Mouse (Mus musculus) stomach, postnatal 0 days (tissue): ENCODE results near the gene Gm21969. TPM values are rescaled to one million over a fixed set of nuclear protein-coding genes. Genes with fewer than 3 reads are reported as not detected.

Experiments
- ATAC-seq: fragments of 200-750 bp; cut with Nextera tagmentation; 2 replicates; pipeline ENCODE4 v1.8.0; 2017; ENCODE audit not compliant: low FRiP score, low TSS enrichment
- DNase-seq: peaks from one replicate; pipeline ENCODE4 v3.0.0-alpha.2; 2016; ENCODE audit warnings: low spot score
- H3K27ac ChIP-seq: fragments of 300-500 bp; sonication (generic); replicated peaks from 2 replicates; pipeline ENCODE4 v1.5.1; 2014; ENCODE audit warnings: mild to moderate bottlenecking, control low read depth
- H3K27me3 ChIP-seq: fragments of 300-500 bp; sonication (generic); 2 replicates; pipeline ENCODE4 v1.6.1; 2014; ENCODE audit warnings: low read length; ENCODE audit not compliant: control insufficient read depth, insufficient read depth
- H3K36me3 ChIP-seq: fragments of 300-500 bp; sonication (generic); 2 replicates; pipeline ENCODE4 v1.6.1; 2014; ENCODE audit warnings: low read length, mixed read lengths; ENCODE audit not compliant: control insufficient read depth, insufficient read depth
- H3K4me1 ChIP-seq: fragments of 300-500 bp; sonication (generic); replicated peaks from 2 replicates; pipeline ENCODE4 v1.6.1; 2014; ENCODE audit warnings: antibody characterized with exemption; ENCODE audit not compliant: control insufficient read depth, insufficient read depth
- H3K4me2 ChIP-seq: fragments of 300-500 bp; sonication (generic); replicated peaks from 2 replicates; pipeline ENCODE4 v1.6.1; 2014; ENCODE audit warnings: low read depth, mild to moderate bottlenecking, control low read depth, moderate library complexity
- H3K4me3 ChIP-seq: fragments of 300-500 bp; sonication (generic); 2 replicates; pipeline ENCODE4 v1.5.1; 2014; ENCODE audit warnings: low read depth, low read length, control low read depth
- H3K9ac ChIP-seq: fragments of 300-500 bp; sonication (generic); 2 replicates; pipeline ENCODE4 v1.6.1; 2014; ENCODE audit warnings: mild to moderate bottlenecking, low read length, control low read depth, mixed read lengths
- H3K9me3 ChIP-seq: fragments of 300-500 bp; sonication (generic); 2 replicates; pipeline ENCODE4 v1.6.1; 2016; ENCODE audit warnings: low read length; ENCODE audit not compliant: control insufficient read depth
- CTCF ChIP-seq: IDR thresholded peaks from 2 replicates; pipeline ENCODE4 v1.5.1; 2016; ENCODE audit warnings: antibody characterized with exemption, low read depth, mild to moderate bottlenecking, moderate library complexity
- EP300 ChIP-seq: optimal IDR thresholded peaks from 2 replicates; pipeline ENCODE3; 2016; ENCODE audit warnings: antibody characterized with exemption
- WGBS: fragments of 180-500 bp; shearing (Covaris S2); extraction: QIAGEN DNeasy Blood & Tissue Kit; methylation state at CpG from one replicate; pipeline ENCODE4 v1.1.7; 2014; 5-methylcytosine and 5-hydroxymethylcytosine counted together
- polyA plus RNA-seq: library from polyadenylated mRNA; unstranded; fragments of >200 nt; fragmentation: Nextera tagmentation; extraction: Ambion mirVana; gene quantifications from 2 replicates; pipeline ENCODE4 v1.2.1, GENCODE M21; 2015

Gm21969 gene
- polyA plus RNA-seq, 1 experiment from 2014 or later: not detected

- DNase-seq: peak; percentile 73
Measured at GRCm38 (mm10) chr4:139636373-139636772, 33.4 kb downstream of the Gm21969 start.

GRCm38 (mm10) chr4:139637847-139638246 is 34.9 kb downstream of the Gm21969 start:
- DNase-seq (peak; percentile 71), ATAC-seq (peak; percentile 79)
- 0 out of 2 replicates have a peak, but pooled peaks cover 4% of the 10 kb centered on the region for H3K4me1 ChIP-seq
- H3K27ac ChIP-seq: no peak overlapping the region
- 58% methylated on average over 9 of the region's 9 CpGs for WGBS
- TF ChIP-seq EP300: no peak
- H3K9ac ChIP-seq: no peak overlapping the region
- H3K9me3 ChIP-seq: no peaks in the 10 kb centered on the region
- H3K27me3 ChIP-seq: no peaks in the 10 kb centered on the region
- no peak overlapping the region for H3K4me3 ChIP-seq
- no peaks in the 10 kb centered on the region; the same call in 1 of the 2 replicates for H3K36me3 ChIP-seq
- H3K4me2 ChIP-seq: no peak overlapping the region

More at GRCm38 (mm10) chr4:139636373-139636772, 33.4 kb downstream of the Gm21969 start:
- H3K27ac ChIP-seq: no peak overlapping the region
- H3K4me3 ChIP-seq: no peak overlapping the region
- H3K9ac ChIP-seq: no peak overlapping the region
- ATAC-seq: no peak
- H3K4me1 ChIP-seq: no peaks in the 10 kb centered on the region
- 34% methylated on average over 7 of the region's 7 CpGs for WGBS
- H3K27me3 ChIP-seq: no peaks in the 10 kb centered on the region
- no peak overlapping the region for H3K4me2 ChIP-seq
- TF ChIP-seq CTCF: peak; percentile 98
- TF ChIP-seq EP300: no peak
- H3K36me3 ChIP-seq: no peaks in the 10 kb centered on the region; the same call in 1 of the 2 replicates
- no peaks in the 10 kb centered on the region for H3K9me3 ChIP-seq

DNA sequence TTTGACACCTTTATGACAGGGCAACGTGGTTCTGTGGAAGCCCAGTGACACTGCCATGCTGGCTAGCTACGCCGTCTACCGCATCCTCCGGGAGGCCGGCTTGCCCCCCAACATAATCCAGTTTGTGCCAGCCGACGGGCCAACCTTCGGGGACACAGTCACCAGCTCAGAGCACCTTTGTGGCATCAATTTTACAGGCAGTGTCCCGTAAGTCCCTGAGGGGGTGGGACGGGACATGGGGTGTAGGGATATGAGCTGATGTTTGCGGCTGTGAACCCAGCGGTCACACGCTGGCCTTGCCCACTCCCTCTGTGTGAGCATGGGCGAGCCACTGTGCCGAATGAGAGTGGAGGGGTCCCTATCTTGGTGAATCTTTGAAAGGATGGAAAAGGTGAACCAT is 35.4 kb downstream of the Gm21969 start:
- Histone ChIP-seq H3K9ac (no peak overlapping the region), H3K27ac (no peak overlapping the region), H3K27me3 (no peaks in the 10 kb centered on the region), H3K4me3 (no peak overlapping the region), H3K9me3 (no peaks in the 10 kb centered on the region), H3K36me3 (no peaks in the 10 kb centered on the region; the same call in 1 of the 2 replicates), H3K4me1 (0 out of 2 replicates have a peak, but pooled peaks cover 4% of the 10 kb centered on the region), H3K4me2 (no peak overlapping the region)
- no peak for TF ChIP-seq CTCF
- TF ChIP-seq EP300: no peak
- 93% methylated on average over 16 of the region's 16 CpGs for WGBS
- no peak for DNase-seq
- no peak for ATAC-seq

DNA sequence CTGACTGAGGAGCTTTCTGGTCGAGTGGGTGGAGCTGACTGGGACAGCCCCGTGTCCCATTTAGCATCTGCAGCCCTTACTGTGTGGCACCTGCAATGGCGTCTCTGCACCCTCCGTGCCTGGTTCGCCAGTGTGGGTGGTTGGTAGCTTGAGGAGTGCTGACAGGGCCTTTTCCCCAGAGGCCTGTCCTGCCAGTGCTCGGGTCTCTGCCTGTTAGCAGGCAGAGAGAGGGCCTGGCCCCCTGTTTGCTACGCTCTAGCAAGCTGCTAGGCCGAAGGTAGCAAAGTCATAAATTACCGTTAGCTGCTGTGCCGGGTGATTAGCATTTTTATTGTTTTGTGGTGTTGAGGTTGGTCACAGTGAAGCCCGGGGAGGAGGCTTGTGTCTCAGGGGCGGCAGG is 36.8 kb downstream of the Gm21969 start:
- TF ChIP-seq CTCF (no peak), EP300 (no peak)

DNA sequence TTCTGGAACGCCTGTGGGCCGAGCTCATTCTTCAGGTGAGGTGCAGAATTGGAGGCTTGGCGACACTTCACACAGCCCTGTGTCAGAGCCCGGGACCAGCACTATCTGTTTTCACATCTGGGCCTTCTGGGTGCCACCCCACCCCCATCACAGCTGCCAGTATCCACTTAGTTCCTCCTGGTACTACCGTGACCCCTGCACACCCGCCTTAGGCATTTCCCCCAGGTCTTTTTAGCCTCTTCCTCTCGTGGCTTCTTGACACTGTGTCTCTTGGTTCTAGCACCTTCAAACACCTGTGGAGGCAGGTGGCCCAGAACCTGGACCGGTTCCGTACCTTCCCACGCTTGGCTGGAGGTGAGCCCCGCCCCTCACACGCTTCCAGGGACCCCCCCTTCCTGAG is 37.3 kb downstream of the Gm21969 start:
- no peak overlapping the region for H3K4me3 ChIP-seq
- H3K4me1 ChIP-seq: 0 out of 2 replicates have a peak, but pooled peaks cover 4% of the 10 kb centered on the region
- no peak overlapping the region for H3K4me2 ChIP-seq
- ATAC-seq (no peak), DNase-seq (no peak)
- H3K27me3 ChIP-seq: no peaks in the 10 kb centered on the region
- TF ChIP-seq CTCF (no peak), EP300 (no peak)
- H3K27ac ChIP-seq: no peak overlapping the region
- no peaks in the 10 kb centered on the region for H3K9me3 ChIP-seq
- H3K36me3 ChIP-seq: peaks cover 2% of the 10 kb centered on the region; the same call in 1 of the 2 replicates
- 70% methylated on average over 12 of the region's 12 CpGs for WGBS
- no peak overlapping the region for H3K9ac ChIP-seq

More for the DNA sequence above, 36.8 kb downstream of the Gm21969 start:
- Histone ChIP-seq H3K4me3 (no peak overlapping the region), H3K27ac (no peak overlapping the region), H3K4me1 (0 out of 2 replicates have a peak, but pooled peaks cover 4% of the 10 kb centered on the region), H3K36me3 (peaks cover 2% of the 10 kb centered on the region; the same call in 1 of the 2 replicates), H3K9ac (no peak overlapping the region), H3K27me3 (no peaks in the 10 kb centered on the region), H3K9me3 (no peaks in the 10 kb centered on the region), H3K4me2 (no peak overlapping the region)
- no peak for ATAC-seq
- 70% methylated on average over 12 of the region's 12 CpGs for WGBS
- DNase-seq: no peak

- ATAC-seq (no peak), DNase-seq (no peak)
- no peak for TF ChIP-seq CTCF
- no peak for TF ChIP-seq EP300
- Histone ChIP-seq H3K27me3 (no peaks in the 10 kb centered on the region), H3K27ac (no peak overlapping the region), H3K4me2 (no peak overlapping the region), H3K4me3 (no peak overlapping the region), H3K4me1 (0 out of 2 replicates have a peak, but pooled peaks cover 4% of the 10 kb centered on the region), H3K36me3 (peaks cover 2% of the 10 kb centered on the region; the same call in 1 of the 2 replicates), H3K9me3 (no peaks in the 10 kb centered on the region), H3K9ac (no peak overlapping the region)
- WGBS: 51% methylated on average over 6 of the region's 6 CpGs
Measured at GRCm38 (mm10) chr4:139640775-139641174, 37.8 kb downstream of the Gm21969 start.
